Mouse (Mus musculus) brain, embryonic 14.5 days (tissue): ENCODE measurements at regions not wholly inside any gene's neighbourhood (a gene's known extent, or its start where the extent isn't known, plus 50 kb on each side); places are given as distances from the start of the nearest gene placed in this dataset.

Source experiments
- CTCF ChIP-seq: fragments of 200-500 bp; IDR thresholded peaks from 2 replicates; pipeline ENCODE4 v1.5.1; 2012; ENCODE audit warnings: inconsistent platforms, mild to moderate bottlenecking, moderate library complexity, borderline replicate concordance; ENCODE audit not compliant: insufficient read depth, insufficient read length; ENCODE audit errors: extremely low read depth
- POLR2A ChIP-seq: fragments of 200-500 bp; IDR thresholded peaks from 2 replicates; pipeline ENCODE4 v1.6.1; 2012; ENCODE audit warnings: mild to moderate bottlenecking, inconsistent platforms, borderline replicate concordance; ENCODE audit not compliant: poor library complexity, insufficient read depth, insufficient read length, severe bottlenecking; ENCODE audit errors: extremely low read depth

DNA sequence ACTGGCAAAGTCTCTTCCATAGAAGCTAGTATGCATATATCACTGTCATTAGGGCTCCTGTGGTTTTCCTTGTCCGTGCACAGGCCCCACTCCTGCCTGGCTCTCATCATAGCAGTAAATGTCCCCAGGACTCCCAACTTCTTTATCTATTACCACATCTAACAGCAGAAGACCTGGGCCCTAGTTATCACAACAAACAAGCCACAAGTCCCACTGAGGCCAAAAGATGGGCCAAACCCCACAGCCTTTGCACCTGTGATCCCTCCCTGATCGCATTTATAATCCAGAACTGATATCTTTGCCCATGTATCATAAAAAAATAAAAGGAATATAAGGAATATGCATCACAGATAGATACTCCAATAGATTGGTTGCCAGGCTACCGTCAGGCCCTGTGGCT, 201.6 kb upstream of the Hnrnpa3 start:
- no peak for TF ChIP-seq CTCF
- no peak for TF ChIP-seq POLR2A
